Mouse (Mus musculus) T-helper 17 cell (primary cell): ENCODE measurements around the gene Golga1.

Source experiments
- in situ Hi-C, 2 experiments: fragments of 300-600 bp; cut with MboI, MseI; formaldehyde crosslinking; loops; 1 replicate in 1 of 2; 2 replicates in 1 of 2; pipeline ENCODE4 v1.15.1; 2025; ENCODE audit warnings: high pct_unique_total_duplicates in 2 of 2

Gene Golga1

GRCm38 (mm10) chr2:39006149-39006730, 59.1 kb downstream of the Golga1 start:
- in situ Hi-C loops, result loop anchor here (10.0 kb wide), 2 partner anchors 721 to 1551 kb away; partner anchors contain the start of gene Dennd1a (in 1 of the 2)

- in situ Hi-C loops, result loop anchor here (10.0 kb wide), 2 partner anchors 721 to 1551 kb away; partner anchors contain the start of gene Dennd1a (in 1 of the 2)
Observed at GRCm38 (mm10) chr2:39005574-39006079, 59.7 kb downstream of the Golga1 start, which contains the start of gene Rpl35. Gene Rpl35 (minus strand): TSS chr2:39005624.

- in situ Hi-C loops, result loop anchor here (10.0 kb wide), 2 partner anchors 720 to 1550 kb away; partner anchors contain the start of gene Dennd1a (in 1 of the 2)
Observed at GRCm38 (mm10) chr2:39004880-39005435, 60.4 kb downstream of the Golga1 start, which contains the start of gene Arpc5l. Gene Arpc5l (plus strand): TSS chr2:39005348.

- in situ Hi-C loops, result loop anchor here (10.0 kb wide), 2 partner anchors 720 to 1550 kb away; partner anchors contain the start of gene Dennd1a (in 1 of the 2)
Observed at GRCm38 (mm10) chr2:39004372-39004771, 61.0 kb downstream of the Golga1 start.

- in situ Hi-C loops, result loop anchor here (10.0 kb wide), 2 partner anchors 719 to 1549 kb away; partner anchors contain the start of gene Dennd1a (in 1 of the 2)
Observed at GRCm38 (mm10) chr2:39003512-39003911, 61.8 kb downstream of the Golga1 start.

GRCm38 (mm10) chr2:39003106-39003505, 62.2 kb downstream of the Golga1 start:
- in situ Hi-C loops, result loop anchor here (10.0 kb wide), 2 partner anchors 718 to 1548 kb away; partner anchors contain the start of gene Dennd1a (in 1 of the 2)

- in situ Hi-C loops, result loop anchor here (10.0 kb wide), 2 partner anchors 717 to 1547 kb away; partner anchors contain the start of gene Dennd1a (in 1 of the 2)
Observed at GRCm38 (mm10) chr2:39001866-39002265, 63.5 kb downstream of the Golga1 start.

- in situ Hi-C loops, result loop anchor here (10.0 kb wide), 2 partner anchors 716 to 1546 kb away; partner anchors contain the start of gene Dennd1a (in 1 of the 2)
Observed at GRCm38 (mm10) chr2:39000587-39000919, 64.8 kb downstream of the Golga1 start.

- in situ Hi-C loops, result loop anchor here (5.0 to 10.0 kb wide), 5 partner anchors 68 to 1545 kb away; partner anchors contain the start of genes Olfml2a (in 2 of the 2) and Dennd1a (in 1 of the 2)
Observed at GRCm38 (mm10) chr2:38999910-39000586, 65.3 kb downstream of the Golga1 start.

- in situ Hi-C loops, result loop anchor here (5.0 to 10.0 kb wide), 3 partner anchors 67 to 205 kb away; partner anchors contain the start of gene Olfml2a (in 2 of the 2)
Observed at GRCm38 (mm10) chr2:38999381-38999780, 66.0 kb downstream of the Golga1 start.

GRCm38 (mm10) chr2:38997386-38998374, 67.7 kb downstream of the Golga1 start, which contains the start of gene Wdr38:
Gene Wdr38 (plus strand): TSS chr2:38997476.
- in situ Hi-C loops, result loop anchor here (5.0 to 10.0 kb wide), 3 partner anchors 65 to 203 kb away; partner anchors contain the start of gene Olfml2a (in 2 of the 2)

- in situ Hi-C loops, result loop anchor here (5.0 to 10.0 kb wide), 3 partner anchors 168 to 198 kb away; no protein-coding TSS in a partner anchor
Observed at GRCm38 (mm10) chr2:38992452-38992851, 72.9 kb downstream of the Golga1 start.

- in situ Hi-C loops, result loop anchor here (5.0 to 10.0 kb wide), 3 partner anchors 167 to 197 kb away; no protein-coding TSS in a partner anchor
Observed at GRCm38 (mm10) chr2:38992004-38992403, 73.3 kb downstream of the Golga1 start.

- in situ Hi-C loops, result no loop called here
Observed at GRCm38 (mm10) chr2:38988929-38989328, 76.4 kb downstream of the Golga1 start.

GRCm38 (mm10) chr2:38987803-38988510, 77.4 kb downstream of the Golga1 start:
- in situ Hi-C loops, result no loop called here

GRCm38 (mm10) chr2:38987371-38987770, 78.0 kb downstream of the Golga1 start:
- in situ Hi-C loops, result no loop called here

- in situ Hi-C loops, result no loop called here
Observed at GRCm38 (mm10) chr2:38986580-38986979, 78.8 kb downstream of the Golga1 start.

GRCm38 (mm10) chr2:38983456-38983855, 81.9 kb downstream of the Golga1 start:
- in situ Hi-C loops, result no loop called here

GRCm38 (mm10) chr2:38977837-38978236, 87.5 kb downstream of the Golga1 start:
- in situ Hi-C loops, result no loop called here
